Mouse (Mus musculus) ES-E14 (cell line): Measurements from ENCODE around the gene Atp6v1g3.

Source experiments
- HCFC1 ChIP-seq: IDR thresholded peaks from 2 replicates; pipeline ENCODE4 v1.6.1; 2012; ENCODE audit warnings: low read length, inconsistent platforms, borderline replicate concordance; ENCODE audit not compliant: insufficient read depth
- MAFK ChIP-seq: IDR thresholded peaks from 2 replicates; pipeline ENCODE4 v1.6.1; 2014; ENCODE audit warnings: mild to moderate bottlenecking, low read depth, low read length, inconsistent platforms; ENCODE audit not compliant: insufficient read depth
- ZC3H11A ChIP-seq: IDR thresholded peaks from 2 replicates; pipeline ENCODE4 v1.6.1; 2012; ENCODE audit warnings: low read depth, mild to moderate bottlenecking, inconsistent platforms, low read length, borderline replicate concordance

GRCm38 (mm10) chr1:138281139-138281538 lies 7.6 kb downstream of the Atp6v1g3 start:
- TF ChIP-seq ZC3H11A (no peak), HCFC1 (no peak), MAFK (no peak)
